Mouse (Mus musculus) layer of hippocampus, postnatal 25 days (tissue): ENCODE data around the gene Cacna2d3. TPM values are rescaled to one million over a fixed set of nuclear protein-coding genes. Genes with fewer than 3 reads are reported as not detected.

Experiments
- DNase-seq, 2 experiments: peaks; one replicate each; pipeline ENCODE4 v3.0.0; 2022; ENCODE audit warnings: mixed read lengths in 2 of 2, low spot score in 1 of 2; ENCODE audit errors: extremely low spot score in 1 of 2
- total RNA-seq, 2 experiments: library from RNA; stranded (reverse); gene quantifications; 2 replicates each; pipeline ENCODE4 v1.2.3; 2021

Gene Cacna2d3
- total RNA-seq, 2 experiments from 2014 or later = 98.0 to 104 TPM

DNA sequence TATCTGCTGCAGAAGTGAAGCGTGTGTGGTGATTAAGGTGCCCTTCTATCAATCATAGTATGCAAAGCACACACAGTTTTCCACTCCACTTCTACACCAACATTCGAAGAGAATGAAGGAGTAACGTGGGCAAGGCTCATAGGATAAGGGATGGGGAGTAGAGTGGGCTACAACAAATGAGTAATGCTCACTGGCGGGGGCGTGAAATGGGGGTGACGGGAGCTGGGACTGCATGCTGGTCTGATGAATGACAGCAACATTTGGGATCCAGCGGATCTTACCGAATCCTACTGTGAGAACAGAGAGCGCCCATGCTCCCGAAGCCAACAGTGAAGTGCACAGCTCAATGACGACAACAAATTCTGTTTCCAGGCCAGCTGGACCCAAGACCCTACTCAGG, 76.2 kb downstream of the Cacna2d3 start:
- no peak for DNase-seq

DNA sequence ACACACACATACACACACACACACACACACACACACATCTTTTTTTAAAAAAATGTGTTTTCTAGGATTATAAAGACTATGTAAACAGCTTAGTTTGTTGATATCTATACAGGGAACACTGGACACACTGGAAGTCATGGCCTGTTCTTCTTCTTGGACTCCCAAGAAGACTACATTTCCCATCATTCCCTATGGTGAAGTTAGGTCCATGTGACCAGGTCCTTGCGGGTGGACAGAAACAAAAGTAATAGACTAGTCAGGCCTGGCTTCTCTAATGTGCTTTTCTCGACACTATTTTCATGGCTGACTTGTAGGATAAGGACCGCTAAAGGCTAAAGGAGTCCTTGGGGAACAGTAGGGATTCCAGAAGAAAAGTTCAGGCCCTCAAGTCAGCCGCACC, 78.4 kb downstream of the Cacna2d3 start:
- DNase-seq = no peak

DNA sequence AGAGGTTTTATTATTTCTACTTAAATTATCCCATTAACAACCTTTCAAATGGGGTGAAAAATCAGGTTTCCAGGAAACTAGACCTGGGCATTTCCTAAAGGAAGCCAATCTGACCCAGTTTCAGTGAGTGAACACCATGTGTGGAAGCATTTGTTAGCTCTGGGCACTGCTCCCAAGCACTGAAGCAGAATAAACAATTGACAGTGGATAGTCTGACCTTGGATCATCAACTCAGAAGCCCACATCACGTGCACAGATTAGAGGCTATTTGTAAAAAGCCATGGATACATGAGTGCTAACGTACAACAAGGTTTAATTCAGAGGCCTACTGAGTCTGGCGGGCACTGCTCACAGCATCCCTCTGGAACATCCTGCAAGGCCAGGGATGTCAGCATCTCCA, 82.4 kb downstream of the Cacna2d3 start:
- DNase-seq = no peak

DNA sequence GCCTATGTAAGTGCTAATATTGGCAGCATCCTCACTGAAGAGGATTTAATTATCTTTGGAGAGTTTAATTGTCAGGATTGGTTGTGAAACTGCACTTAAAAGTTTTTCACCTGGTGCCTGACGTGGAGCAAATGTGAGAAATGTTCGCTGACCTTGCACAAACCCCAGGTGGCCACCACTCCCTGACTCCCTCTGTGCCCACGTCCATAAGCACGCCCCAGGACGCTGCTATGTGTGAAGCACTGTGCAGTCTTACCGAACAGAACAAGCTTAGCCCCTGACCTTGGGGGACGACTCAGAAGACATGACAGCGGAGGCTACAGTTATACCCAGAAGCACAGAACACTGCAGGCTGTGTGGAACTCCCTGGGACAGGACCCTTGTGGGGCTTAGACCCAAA, 93.5 kb downstream of the Cacna2d3 start:
- DNase-seq = no peak

DNA sequence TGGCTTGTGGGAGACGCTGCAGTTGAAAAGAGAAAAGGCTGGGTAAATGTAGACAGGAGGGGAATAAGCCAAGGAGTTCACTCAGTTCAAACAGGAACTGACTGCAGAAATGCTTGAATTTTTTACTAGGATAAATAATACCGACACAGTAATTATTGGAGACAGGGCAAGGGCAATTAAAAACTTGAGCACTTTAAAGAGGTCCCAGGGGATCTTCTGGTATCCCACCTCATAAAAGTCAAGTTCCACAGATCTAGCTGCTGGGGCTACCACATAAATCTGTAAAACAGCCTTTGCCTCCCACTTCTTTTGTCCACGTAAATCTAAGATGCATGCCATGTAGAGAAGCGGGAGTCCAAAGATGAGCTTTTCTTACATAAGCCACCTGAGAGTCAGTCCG, 109.2 kb downstream of the Cacna2d3 start:
- no peak for DNase-seq

DNA sequence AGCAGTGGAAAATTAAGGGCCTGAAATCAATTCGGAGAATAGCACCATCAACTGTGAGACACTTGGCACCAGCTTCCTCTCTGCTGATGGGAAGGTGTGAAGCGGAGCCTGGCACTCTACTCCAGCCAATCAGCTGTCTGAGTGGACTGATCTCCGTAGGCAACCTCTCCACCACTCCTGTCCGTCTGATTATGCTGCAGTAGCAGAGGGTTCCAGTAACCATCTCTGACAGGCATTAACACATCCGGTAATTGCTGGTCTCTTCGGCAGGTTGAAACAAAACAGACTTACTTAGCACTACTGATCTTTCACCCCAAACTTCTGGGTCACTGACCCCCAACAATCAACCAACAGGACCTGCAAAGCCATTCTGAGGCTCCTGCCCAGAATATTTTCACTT, 112.9 kb downstream of the Cacna2d3 start:
- no peak for DNase-seq

DNA sequence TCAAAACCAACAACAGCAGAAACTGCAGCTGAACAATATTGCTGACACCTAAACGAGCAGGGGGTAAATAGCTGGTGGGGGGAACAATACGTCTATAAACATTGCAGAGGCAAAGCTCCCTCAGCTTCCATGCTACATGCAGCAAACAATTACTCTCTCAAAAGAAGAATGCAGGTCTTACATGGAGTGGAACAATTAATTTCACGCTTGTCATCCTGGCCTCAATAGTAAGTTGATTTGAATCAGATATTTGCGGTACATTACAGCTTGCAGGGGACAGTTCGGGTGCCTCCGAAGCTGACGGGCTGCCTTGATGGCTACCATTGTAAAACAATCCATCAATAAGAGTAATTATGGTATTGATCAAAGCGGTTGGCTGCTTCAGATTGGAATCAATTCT, 122.2 kb downstream of the Cacna2d3 start:
- DNase-seq = no peak

DNA sequence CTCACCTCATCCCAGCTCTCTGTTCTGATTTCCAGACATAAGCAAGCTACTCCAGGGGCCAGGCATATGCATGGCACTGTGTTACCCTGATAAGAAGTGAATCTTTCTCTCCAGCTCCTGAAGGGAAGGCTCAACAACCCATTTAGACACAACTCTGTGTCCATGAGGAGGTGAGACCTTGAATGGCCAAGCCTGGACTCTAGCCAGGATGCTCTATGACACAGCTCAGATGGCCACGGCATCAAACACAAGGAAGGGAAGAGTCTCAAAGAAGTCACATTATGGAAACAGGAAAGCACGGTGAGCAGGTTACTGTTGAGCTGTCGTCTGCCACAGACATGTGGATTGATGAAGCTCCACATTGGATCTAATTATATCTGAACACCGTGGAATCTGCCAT, 128.8 kb downstream of the Cacna2d3 start:
- no peak for DNase-seq

DNA sequence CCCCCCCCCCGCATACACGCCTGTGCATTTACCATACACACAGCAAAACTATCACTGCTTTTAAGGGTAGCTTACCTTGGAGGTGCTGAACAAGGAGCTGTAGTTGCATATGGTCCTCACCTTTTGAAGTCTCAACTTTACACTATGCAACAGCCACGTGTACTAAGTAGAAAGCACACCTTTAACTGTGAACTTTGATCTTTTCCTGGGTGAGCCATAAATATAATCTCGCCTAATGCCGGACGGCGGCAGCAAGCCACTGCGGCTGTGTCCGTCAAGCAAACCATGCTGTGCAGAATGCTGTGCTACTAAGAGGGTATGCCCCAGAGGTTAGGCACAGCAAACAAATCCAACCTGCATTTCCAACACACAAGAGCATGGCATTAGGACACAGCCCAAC, 132.0 kb downstream of the Cacna2d3 start:
- DNase-seq = no peak

DNA sequence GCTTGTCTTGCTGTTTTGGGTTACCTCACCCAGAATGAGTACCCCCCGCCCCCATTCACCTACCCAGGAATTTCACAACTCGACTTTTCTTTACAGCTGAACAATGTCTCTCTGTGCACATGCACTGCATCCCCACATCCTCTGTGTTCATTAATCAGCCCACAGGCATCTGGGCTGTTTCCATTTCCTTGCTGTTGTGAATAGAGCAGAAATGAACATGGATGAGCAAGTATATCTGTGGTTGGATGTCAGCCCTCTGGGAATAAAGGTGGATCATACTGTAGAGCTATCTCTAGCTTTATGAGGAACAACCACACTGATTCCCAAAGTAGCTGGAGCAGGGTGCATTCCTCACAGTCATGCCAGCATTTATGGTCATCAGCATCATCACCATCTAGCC, 139.7 kb downstream of the Cacna2d3 start:
- DNase-seq = no peak

DNA sequence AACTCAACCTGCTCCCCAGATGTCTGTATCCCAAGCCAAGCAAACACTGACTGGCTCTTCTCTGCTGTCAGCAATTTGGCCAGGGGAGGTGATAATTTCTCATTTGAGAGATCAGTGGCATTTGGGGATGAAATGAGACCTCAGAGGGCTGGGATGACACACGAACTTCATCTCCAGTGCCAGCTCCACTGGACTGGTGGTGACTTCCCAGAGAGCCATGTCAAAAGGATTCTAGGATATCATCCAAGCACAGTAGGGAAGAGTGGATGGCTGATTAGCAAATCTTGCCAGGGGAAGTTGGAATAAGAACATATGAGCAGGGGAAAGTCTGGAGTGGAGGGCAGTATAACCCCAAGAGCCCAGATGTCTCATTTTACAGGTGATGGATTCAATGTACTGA, 143.9 kb downstream of the Cacna2d3 start:
- no peak for DNase-seq

DNA sequence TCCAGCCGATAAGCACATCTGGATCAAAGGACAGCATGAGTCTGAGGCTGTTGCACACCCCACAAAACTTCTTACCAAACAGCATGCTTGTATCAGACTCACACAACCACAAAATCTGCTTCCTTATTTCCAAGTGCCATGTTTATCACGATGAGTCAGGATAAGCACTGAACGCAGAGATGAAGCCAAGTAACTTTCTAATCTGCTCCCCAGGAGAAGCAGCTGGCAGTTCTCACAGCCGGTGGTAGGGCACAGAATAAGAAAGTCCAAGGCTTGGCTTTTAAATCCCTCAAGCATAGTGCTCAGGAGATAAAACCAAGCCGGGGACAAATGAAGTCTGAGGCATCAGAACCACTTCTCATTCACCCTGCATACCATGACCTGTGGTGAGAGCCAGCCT, 146.1 kb downstream of the Cacna2d3 start:
- no peak for DNase-seq

DNA sequence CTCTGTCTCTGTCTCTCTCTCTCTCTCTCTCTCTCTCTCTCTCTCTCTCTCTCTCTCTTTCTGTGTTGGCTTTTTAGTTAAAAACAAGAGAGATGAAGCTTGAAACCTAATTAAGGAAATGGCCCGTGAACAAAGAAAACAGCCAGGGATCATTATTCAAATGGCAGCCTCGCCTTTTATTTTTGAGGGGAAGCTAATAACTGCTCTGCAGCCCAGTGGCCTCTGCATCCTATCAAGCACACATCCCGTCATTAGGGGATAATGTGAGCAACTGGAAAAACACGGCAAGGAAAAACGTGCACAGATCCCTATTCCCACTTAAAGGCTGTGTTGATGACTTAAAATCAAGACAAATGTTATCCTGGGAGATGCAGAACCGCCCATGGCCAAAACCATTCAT, 159.0 kb downstream of the Cacna2d3 start:
- no peak for DNase-seq

DNA sequence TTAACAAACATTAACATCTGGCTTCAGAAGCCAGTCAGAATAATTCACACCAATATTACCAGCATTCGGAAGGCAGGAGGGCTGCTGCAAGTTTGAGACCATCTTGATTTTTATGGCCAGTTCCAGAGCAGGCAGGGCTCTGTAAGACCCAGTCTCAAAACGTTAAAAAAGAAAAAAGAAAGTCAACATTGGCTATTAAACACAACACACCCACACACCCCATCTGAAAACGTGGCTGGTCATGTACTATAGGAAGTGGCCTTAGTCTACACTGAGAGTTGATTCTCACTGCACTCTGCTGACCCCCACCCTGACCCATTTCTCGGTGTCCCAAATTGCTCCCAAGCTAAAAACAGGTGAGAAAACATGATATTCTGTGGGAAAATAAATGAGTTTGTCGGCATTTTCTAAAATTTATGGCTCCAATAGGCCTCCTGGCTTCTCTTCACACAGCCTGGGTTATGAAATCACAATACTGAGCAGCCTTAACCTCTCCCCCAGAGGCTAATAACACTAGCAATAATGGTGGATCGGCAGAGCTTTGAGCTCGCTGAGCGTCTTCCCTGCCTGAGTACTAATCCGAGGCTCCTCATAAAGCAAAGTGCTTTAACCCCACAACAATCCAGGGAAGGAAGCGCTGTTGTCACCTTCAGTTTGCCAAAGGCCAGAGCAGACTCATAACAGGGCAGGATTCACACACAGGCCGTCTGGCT, 160.4 kb downstream of the Cacna2d3 start:
- no peak for DNase-seq

DNA sequence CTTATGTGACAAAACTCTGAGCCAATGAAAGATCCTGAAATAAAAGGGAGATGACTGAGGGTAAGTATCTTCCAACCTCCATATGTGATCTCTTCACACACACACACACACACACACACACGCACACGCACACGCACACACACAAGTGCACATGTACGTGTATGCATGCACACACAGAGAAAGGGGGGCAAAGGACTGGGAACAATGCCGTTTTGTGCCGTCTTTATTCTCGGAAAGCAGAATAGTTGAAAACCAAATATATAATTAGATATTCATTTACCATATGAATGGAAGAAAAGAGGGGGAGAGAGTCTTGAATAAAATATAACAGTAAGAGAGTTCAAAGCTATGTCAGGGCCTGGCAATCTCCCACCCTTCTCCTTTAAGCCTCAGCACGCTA, 163.2 kb downstream of the Cacna2d3 start:
- DNase-seq = no peak

DNA sequence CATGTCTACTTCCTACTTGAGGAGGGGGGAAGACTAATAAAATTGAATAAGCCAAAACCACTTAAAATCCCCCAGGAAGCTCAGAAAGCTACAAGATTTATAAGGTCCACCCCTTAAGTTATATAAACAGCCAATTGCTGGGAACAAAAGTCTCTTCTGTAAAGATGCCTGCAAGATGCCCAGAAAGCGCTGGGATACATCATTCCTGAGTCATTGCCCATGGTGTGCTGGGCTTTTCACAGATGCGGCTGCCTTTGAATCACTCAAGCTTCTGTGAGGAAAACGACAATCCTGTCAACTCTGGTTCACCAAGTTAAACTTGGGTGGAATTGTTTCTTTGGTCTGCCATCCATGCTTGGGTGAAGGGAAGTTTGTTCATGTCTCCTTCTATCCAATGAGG, 165.5 kb downstream of the Cacna2d3 start:
- DNase-seq = no peak

DNA sequence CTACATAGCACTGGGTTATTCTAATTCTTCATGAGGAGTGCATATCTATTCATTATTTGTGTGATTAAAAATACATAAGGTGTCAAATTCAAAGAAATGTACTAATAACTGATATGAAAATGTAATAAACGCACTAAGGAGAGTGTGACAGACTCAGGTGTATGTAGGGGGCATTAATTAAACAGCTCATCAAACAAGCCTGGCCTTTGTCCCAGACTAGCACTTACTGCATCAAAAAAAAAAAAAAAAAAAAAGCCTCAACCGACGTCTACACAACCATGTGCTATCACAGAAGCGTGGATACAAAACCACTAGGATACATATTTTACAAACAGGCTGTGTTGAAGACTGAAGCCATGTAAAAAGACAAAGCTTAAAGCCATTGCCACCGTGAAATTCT, 169.2 kb downstream of the Cacna2d3 start:
- DNase-seq = no peak

DNA sequence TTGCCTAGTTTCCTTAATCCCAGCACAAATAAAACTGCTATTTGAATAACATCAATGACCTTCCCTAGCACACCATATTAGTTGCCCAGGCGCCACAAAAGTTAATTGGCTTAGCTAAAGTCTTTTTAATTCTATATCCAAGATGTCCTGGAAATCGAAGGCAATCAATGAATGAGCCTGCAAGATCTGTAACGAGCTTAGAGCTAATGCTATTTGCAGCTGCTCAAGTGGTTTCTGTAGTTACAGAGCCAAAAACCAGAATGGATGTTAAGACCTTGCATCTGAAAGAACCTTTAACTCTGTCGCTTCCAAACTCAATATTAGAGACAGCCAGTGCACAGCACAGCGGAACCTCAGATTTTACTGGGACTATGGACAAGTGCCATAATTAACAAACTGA, 173.0 kb downstream of the Cacna2d3 start:
- no peak for DNase-seq

DNA sequence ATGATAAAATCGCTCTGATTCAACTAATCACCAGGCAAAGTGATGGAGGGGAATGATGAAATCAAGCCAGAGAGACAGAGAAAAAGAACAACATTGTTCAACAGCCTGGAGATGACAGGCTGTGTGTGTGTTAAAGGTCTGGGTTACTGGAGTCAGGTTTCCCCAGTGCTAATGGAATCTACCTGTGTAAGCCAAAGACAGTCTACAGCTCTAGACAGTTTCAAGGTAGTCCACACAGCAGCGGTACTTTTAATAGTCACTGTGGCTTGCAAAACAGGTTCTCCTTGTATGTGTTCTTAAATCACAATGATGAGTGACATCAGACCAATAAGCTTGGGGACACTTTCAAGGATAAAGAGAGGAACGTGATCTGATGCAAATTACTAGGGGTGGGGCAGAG, 191.1 kb downstream of the Cacna2d3 start:
- no peak for DNase-seq

DNA sequence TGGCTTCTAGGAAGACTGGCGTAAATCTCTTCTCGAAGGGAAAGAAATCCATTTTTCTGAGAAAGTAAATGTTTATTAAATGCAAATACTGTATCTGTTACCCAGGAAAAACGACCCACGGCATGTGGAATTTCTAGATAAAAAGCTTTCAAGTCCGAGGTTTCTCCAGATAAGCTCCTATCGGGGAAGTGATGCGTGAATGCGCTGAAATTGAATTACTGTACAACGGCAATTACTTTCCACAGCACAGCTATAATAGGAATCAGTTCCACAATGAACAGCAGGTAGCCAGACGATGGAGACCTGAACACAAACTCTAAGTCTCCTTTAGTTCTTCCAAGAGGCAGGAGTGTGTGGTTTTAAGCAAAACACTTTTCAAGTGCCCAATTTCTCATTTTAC, 193.0 kb downstream of the Cacna2d3 start:
- no peak for DNase-seq

DNA sequence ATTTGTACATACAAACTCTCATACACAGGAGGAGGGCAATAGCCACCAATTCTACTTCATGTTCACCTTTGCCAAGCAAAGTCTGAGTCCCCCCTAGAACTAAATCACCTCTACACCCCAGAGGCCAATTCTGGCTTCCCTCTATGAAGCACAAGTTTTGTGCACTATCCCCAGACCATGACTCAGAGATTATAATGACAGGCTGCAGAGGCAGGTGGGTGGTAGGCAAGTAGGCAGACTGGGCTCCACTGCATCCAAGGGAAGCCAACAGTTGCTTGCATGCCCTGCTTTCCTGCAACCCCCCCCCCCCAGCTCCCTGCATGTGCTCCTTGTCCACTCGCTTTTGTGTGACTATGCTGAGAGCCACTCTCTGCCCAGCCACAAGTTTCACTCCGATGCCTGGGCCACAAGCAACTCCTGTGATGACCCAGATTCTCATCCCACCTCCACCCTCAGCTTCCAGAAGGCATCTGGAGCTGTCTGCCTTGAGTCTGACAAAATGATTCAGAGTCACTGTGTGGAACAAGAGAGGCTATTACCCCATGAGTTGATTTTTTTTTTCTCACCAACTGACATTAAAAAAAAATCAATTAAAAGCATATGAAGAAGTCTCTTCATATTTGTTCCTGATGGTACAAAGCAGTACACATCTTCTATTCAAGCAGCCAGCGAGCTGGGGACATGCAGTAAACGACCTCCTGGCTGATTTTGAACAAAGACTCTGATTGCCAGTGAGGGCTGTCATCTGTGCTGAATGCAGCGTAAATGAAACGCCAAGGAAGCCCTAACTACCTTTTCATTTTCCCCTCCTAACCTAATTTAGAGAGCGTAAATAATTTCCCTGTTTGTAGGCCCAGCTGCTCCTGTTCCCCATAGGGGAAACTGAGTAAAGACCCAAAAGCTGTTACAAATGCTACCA, 201.7 kb downstream of the Cacna2d3 start:
- DNase-seq = no peak

DNA sequence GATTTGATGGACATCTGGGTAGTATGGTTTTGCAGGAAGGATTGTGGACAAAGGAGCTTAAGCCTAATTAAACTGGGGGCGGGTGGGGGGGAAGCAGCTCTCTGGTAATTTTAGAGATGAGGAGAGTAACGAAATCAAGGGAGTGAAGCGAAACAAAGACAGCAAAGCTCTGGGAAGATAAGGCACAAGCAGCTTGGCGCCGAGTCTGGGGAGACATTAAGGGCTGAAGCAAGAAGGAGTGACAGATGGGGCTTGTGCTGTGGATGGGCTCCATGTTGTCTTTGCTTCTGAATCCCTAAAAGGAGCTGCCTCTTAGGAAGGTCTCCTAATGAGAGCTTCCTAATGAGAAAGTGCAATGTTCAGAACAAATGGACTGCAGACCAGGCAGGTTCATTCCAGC, 219.0 kb downstream of the Cacna2d3 start:
- no peak for DNase-seq
